Mouse (Mus musculus) skeletal muscle tissue, adult 2 months (tissue): ENCODE data around the gene Dok4.
"Not testable (repeated sequence)": the region's sequence is repeated elsewhere in the genome, so short reads cannot be mapped to it uniquely, and the experiment has no call there.

Source experiments
- DNase-seq: peaks from one replicate; pipeline ENCODE4 v3.0.0-alpha.2; 2012; ENCODE audit warnings: low read depth, low spot score

Dok4 gene

GRCm38 (mm10) chr8:94880742-94881141, 4.6 kb upstream of the Dok4 start:
- DNase-seq, result no peak

- DNase-seq, result no peak
These were observed 690 bp upstream of the Dok4 start for GRCm38 (mm10) chr8:94876820-94877219.

GRCm38 (mm10) chr8:94875871-94876150, 319 bp downstream of the Dok4 start:
- no peak for DNase-seq

GRCm38 (mm10) chr8:94875096-94875870, 847 bp downstream of the Dok4 start:
- no peak for DNase-seq

GRCm38 (mm10) chr8:94874358-94874757, 1.8 kb downstream of the Dok4 start:
- peak; percentile 62 for DNase-seq

- no peak for DNase-seq
These were observed 3.6 kb downstream of the Dok4 start for GRCm38 (mm10) chr8:94872576-94872975.

- no peak for DNase-seq
These were observed 4.0 kb downstream of the Dok4 start for GRCm38 (mm10) chr8:94872156-94872555.

- peak; percentile 46 for DNase-seq
These were observed 4.8 kb downstream of the Dok4 start for GRCm38 (mm10) chr8:94871108-94871894.

GRCm38 (mm10) chr8:94870474-94871107, 5.5 kb downstream of the Dok4 start:
- DNase-seq, result no peak

GRCm38 (mm10) chr8:94870003-94870402, 6.1 kb downstream of the Dok4 start:
- DNase-seq, result no peak

- no peak for DNase-seq
These were observed 7.0 kb downstream of the Dok4 start for GRCm38 (mm10) chr8:94869146-94869545.

- no peak for DNase-seq
These were observed 9.2 kb downstream of the Dok4 start for GRCm38 (mm10) chr8:94866921-94867320.

- no peak for DNase-seq
These were observed 10.8 kb downstream of the Dok4 start for GRCm38 (mm10) chr8:94865292-94865691.

- no peak for DNase-seq
These were observed 12.0 kb downstream of the Dok4 start for GRCm38 (mm10) chr8:94863897-94864673.

GRCm38 (mm10) chr8:94862487-94863220, 13.5 kb downstream of the Dok4 start:
- no peak for DNase-seq

GRCm38 (mm10) chr8:94861352-94861910, 14.7 kb downstream of the Dok4 start:
- DNase-seq, result no peak

GRCm38 (mm10) chr8:94857346-94858173, 18.6 kb downstream of the Dok4 start, which contains the start of gene Polr2c:
Gene Polr2c, plus strand, starts transcription at chr8:94857450.
- peak; percentile 72 for DNase-seq

- DNase-seq, result no peak
These were observed 19.2 kb downstream of the Dok4 start for GRCm38 (mm10) chr8:94857011-94857345.

- not testable (repeated sequence) for DNase-seq
These were observed 21.4 kb downstream of the Dok4 start for GRCm38 (mm10) chr8:94854761-94855160.

- DNase-seq, result peak; percentile 44
These were observed 26.1 kb downstream of the Dok4 start for GRCm38 (mm10) chr8:94850049-94850448.
